Mouse (Mus musculus): ENCODE results near the gene Wdr63. TPM values are rescaled to one million over a fixed set of nuclear protein-coding genes. Genes with fewer than 3 reads are reported as not detected.
"Not testable (repeated sequence)": the region's sequence is repeated elsewhere in the genome, so short reads cannot be mapped to it uniquely, and the experiment has no call there.

Gene Wdr63
- polyA plus RNA-seq, 1 experiment = not detected

DNA sequence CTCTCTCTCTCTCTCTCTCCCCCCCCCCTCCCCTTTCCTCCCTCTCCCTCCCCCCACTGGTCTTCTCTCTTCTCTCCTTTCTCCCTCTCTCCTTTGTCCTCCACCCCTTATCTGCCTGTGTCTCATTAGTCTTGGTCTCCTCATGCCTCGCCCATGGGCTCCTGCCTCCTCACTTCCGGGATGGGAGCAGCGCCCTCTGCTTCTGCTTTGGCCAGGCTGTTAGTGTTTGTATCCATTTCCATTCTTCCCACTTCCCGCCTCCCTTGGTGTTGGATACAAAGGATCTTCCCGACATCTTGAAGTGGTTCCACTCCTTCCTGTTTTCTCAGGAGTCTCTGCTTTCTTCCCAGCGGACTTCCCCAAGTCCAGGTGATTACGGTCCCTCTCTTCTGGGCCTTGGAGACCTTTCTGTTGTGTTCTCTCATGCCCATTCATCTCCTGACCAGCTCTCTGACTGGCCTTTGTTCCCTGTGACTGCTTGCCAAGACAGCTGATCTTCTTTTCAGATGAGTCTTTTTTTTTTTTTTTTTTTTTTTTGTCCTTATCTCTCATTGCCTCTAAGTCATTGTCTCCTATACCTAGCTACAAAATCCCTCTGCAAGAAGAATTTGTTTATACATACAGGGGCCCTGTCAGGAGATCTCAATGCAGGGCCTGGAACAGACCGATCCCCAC lies 96.2 kb downstream of the Wdr63 start:
- WGBS = 84% methylated on average over 8 of the region's 8 CpGs

GRCm38 (mm10) chr3:146010751-146011150 lies 97.2 kb downstream of the Wdr63 start:
- no peak for TF ChIP-seq CTCF (IDR thresholded peaks at IDR 0.05; ENCODE audit: control insufficient read depth, insufficient read depth, low read length)
- no peak for TF ChIP-seq POLR2A (IDR thresholded peaks at IDR 0.05; ENCODE audit: borderline replicate concordance, control insufficient read depth, low read depth, low read length)
- H3K27ac ChIP-seq (ENCODE audit: control insufficient read depth, insufficient read depth, low read depth, low read length, poor library complexity) = no peak overlapping the region
- no peak overlapping the region for H3K4me3 ChIP-seq (replicated peaks; ENCODE audit: control insufficient read depth, low read depth, low read length)
- WGBS = 85% methylated on average over 4 of the region's 4 CpGs
- no peaks in the 10 kb centered on the region; the same call in 1 of the 2 replicates for H3K4me1 ChIP-seq (ENCODE audit: control insufficient read depth, insufficient read depth, low read length)

More for the DNA sequence above, 96.2 kb downstream of the Wdr63 start:
- TF ChIP-seq POLR2A (IDR thresholded peaks at IDR 0.05; ENCODE audit: borderline replicate concordance, control insufficient read depth, low read depth, low read length) = no peak
- no peak for TF ChIP-seq CTCF (IDR thresholded peaks at IDR 0.05; ENCODE audit: control insufficient read depth, insufficient read depth, low read length)
- no peaks in the 10 kb centered on the region; the same call in 1 of the 2 replicates for H3K4me1 ChIP-seq (ENCODE audit: control insufficient read depth, insufficient read depth, low read length)
- H3K27ac ChIP-seq (ENCODE audit: control insufficient read depth, insufficient read depth, low read depth, low read length, poor library complexity) = no peak overlapping the region
- H3K4me3 ChIP-seq (replicated peaks; ENCODE audit: control insufficient read depth, low read depth, low read length) = no peak overlapping the region

- Histone ChIP-seq H3K4me3 (replicated peaks; ENCODE audit: control insufficient read depth, low read depth, low read length) (no peak overlapping the region), H3K4me1 (ENCODE audit: control insufficient read depth, insufficient read depth, low read length) (no peaks in the 10 kb centered on the region; the same call in 1 of the 2 replicates), H3K27ac (ENCODE audit: control insufficient read depth, insufficient read depth, low read depth, low read length, poor library complexity) (no peak overlapping the region)
- 86% methylated on average over 20 of the region's 20 CpGs for WGBS
- TF ChIP-seq POLR2A (IDR thresholded peaks at IDR 0.05; ENCODE audit: borderline replicate concordance, control insufficient read depth, low read depth, low read length) (no peak), CTCF (IDR thresholded peaks at IDR 0.05; ENCODE audit: control insufficient read depth, insufficient read depth, low read length) (no peak)
Measured at GRCm38 (mm10) chr3:146009859-146010645, 97.9 kb downstream of the Wdr63 start.

DNA sequence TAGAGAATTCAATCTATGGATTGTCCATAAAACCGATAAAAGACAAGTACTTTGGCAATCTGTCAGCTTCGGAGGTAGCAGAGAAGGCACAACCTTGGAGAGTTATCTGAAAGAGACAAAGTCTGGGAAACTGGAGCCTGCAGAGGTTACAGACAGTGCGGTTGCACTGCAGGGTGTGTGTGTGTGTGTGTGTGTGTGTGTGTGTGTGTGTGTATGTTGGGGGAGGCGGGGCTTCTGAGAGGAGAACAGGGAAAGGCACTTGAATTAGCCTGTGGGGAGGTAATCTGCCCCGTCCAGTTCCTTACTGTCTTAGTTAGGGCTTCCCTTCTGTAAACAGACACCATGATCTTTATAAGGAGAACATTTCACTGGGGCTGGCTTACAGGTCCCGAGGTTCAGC lies 100.1 kb downstream of the Wdr63 start:
- TF ChIP-seq POLR2A (IDR thresholded peaks at IDR 0.05; ENCODE audit: borderline replicate concordance, control insufficient read depth, low read depth, low read length) (no peak), CTCF (IDR thresholded peaks at IDR 0.05; ENCODE audit: control insufficient read depth, insufficient read depth, low read length) (no peak)
- whole genome bisulfite sequencing = 73% methylated on average over 6 of the region's 6 CpGs
- no peak overlapping the region for H3K4me3 ChIP-seq (replicated peaks; ENCODE audit: control insufficient read depth, low read depth, low read length)
- no peaks in the 10 kb centered on the region; the same call in 1 of the 2 replicates for H3K4me1 ChIP-seq (ENCODE audit: control insufficient read depth, insufficient read depth, low read length)
- H3K27ac ChIP-seq (ENCODE audit: control insufficient read depth, insufficient read depth, low read depth, low read length, poor library complexity) = no peak overlapping the region

DNA sequence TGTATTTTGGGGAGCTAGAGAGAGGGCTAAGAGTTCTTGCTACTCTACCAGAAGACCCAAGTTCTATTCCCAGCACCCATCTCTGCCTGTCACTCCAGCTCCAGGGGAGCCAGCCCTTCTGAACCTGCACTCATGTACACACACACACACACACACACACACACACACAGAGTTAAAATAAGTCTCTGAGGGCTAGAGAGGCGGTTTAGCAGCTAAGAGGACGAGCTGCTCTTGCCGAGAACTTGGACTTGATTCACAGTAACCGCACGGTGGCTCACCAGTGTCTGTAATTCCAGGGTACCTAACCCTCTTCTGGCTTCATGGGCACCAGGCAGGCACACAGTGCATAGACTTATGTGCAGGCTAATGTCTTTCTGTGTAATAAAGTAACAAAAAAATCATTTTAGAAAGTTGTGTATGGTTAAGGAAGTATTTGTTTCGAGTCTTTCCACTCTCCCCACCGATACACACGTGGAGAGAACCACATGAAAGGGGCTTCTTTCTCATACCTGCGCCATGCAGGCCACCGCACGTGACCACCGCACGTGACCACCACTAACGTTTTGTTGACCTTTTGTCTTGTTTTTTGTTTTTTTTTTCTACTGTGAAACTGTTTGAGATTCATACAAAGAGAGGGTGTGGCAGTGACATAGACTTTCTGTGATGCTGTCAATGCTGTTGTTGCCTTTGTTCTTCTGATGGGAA lies 103.4 kb downstream of the Wdr63 start:
- TF ChIP-seq CTCF (IDR thresholded peaks at IDR 0.05; ENCODE audit: control insufficient read depth, insufficient read depth, low read length) (no peak), POLR2A (IDR thresholded peaks at IDR 0.05; ENCODE audit: borderline replicate concordance, control insufficient read depth, low read depth, low read length) (no peak)
- Histone ChIP-seq H3K27ac (ENCODE audit: control insufficient read depth, insufficient read depth, low read depth, low read length, poor library complexity) (no peak overlapping the region), H3K4me1 (ENCODE audit: control insufficient read depth, insufficient read depth, low read length) (no peaks in the 10 kb centered on the region; the same call in 1 of the 2 replicates), H3K4me3 (replicated peaks; ENCODE audit: control insufficient read depth, low read depth, low read length) (no peak overlapping the region)
- 85% methylated on average over 14 of the region's 14 CpGs for WGBS

- WGBS = 76% methylated on average over 5 of the region's 5 CpGs
- not testable (repeated sequence) for H3K4me3 ChIP-seq (replicated peaks; ENCODE audit: control insufficient read depth, low read depth, low read length); H3K4me1 ChIP-seq (ENCODE audit: control insufficient read depth, insufficient read depth, low read length); H3K27ac ChIP-seq (ENCODE audit: control insufficient read depth, insufficient read depth, low read depth, low read length, poor library complexity)
Measured at GRCm38 (mm10) chr3:145996539-145996938, 111.4 kb downstream of the Wdr63 start.

DNA sequence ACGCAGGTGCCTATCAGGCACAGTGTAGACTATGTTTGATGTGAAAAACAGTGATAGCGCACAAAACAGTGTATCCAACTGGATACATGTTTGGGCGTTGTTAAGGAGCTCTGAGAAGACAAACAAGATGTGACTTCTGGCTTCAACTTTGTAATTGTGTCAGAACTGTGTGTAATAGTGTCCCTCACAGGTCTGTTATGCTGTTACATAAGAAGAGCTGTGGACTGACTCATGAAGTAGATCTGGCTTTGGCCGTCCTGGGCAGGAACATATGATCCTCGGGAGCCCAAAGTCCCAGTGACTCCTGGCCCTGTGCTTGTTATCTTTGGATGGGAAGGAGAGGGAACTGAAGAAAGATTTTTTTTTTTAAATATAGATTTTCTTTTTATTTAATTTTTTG lies 112.4 kb downstream of the Wdr63 start:
- H3K4me3 ChIP-seq (replicated peaks; ENCODE audit: control insufficient read depth, low read depth, low read length) = no peak overlapping the region
- TF ChIP-seq CTCF (IDR thresholded peaks at IDR 0.05; ENCODE audit: control insufficient read depth, insufficient read depth, low read length) (no peak), POLR2A (IDR thresholded peaks at IDR 0.05; ENCODE audit: borderline replicate concordance, control insufficient read depth, low read depth, low read length) (no peak)
- no peak overlapping the region for H3K27ac ChIP-seq (ENCODE audit: control insufficient read depth, insufficient read depth, low read depth, low read length, poor library complexity)
- 80% methylated on average over 5 of the region's 5 CpGs for WGBS
- H3K4me1 ChIP-seq (ENCODE audit: control insufficient read depth, insufficient read depth, low read length) = no peaks in the 10 kb centered on the region
